Mouse (Mus musculus) left cerebral cortex, adult 9 months (tissue): ENCODE results near the gene Erbb3.
"Not testable (repeated sequence)": the region's sequence is repeated elsewhere in the genome, so short reads cannot be mapped to it uniquely, and the experiment has no call there.

Source experiments
- DNase-seq, 2 experiments: peaks; one replicate each; pipeline ENCODE4 v3.0.0; 2022; ENCODE audit warnings: low spot score in 2 of 2

The Erbb3 gene

GRCm38 (mm10) chr10:128589464-128590192, at the start of gene Erbb3:
Erbb3 (minus strand) TSS chr10:128589652.
- no peak for DNase-seq

GRCm38 (mm10) chr10:128637011-128637410, 47.6 kb upstream of the Erbb3 start:
- DNase-seq, result no peak

GRCm38 (mm10) chr10:128636561-128636960, 47.1 kb upstream of the Erbb3 start:
- no peak for DNase-seq

DNA sequence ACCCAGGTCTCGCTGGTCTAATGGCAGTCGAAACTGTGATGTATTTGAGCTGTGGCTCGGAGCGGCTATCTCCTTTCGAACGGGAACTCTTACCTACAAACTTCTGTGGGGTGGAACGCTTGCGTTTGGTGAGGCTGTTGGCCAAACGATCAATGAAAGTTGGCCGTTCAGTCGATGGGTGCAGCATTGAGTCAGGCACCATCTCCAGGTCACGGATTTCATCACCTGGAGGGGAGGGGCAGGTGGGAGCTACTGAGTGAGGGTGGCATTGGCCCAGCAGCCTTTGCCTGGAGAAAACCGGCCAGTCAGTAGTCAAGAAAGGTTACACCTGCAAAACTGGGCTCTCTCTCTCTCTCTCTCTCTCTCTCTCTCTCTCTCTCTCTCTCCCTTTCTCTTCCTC, 46.2 kb upstream of the Erbb3 start:
- DNase-seq, result no peak

- DNase-seq, result no peak
Measured at GRCm38 (mm10) chr10:128631571-128631970, 42.1 kb upstream of the Erbb3 start.

GRCm38 (mm10) chr10:128630306-128630705, 40.9 kb upstream of the Erbb3 start:
- DNase-seq, result not testable (repeated sequence)

- no peak for DNase-seq
Measured at GRCm38 (mm10) chr10:128629746-128630145, 40.3 kb upstream of the Erbb3 start.

DNA sequence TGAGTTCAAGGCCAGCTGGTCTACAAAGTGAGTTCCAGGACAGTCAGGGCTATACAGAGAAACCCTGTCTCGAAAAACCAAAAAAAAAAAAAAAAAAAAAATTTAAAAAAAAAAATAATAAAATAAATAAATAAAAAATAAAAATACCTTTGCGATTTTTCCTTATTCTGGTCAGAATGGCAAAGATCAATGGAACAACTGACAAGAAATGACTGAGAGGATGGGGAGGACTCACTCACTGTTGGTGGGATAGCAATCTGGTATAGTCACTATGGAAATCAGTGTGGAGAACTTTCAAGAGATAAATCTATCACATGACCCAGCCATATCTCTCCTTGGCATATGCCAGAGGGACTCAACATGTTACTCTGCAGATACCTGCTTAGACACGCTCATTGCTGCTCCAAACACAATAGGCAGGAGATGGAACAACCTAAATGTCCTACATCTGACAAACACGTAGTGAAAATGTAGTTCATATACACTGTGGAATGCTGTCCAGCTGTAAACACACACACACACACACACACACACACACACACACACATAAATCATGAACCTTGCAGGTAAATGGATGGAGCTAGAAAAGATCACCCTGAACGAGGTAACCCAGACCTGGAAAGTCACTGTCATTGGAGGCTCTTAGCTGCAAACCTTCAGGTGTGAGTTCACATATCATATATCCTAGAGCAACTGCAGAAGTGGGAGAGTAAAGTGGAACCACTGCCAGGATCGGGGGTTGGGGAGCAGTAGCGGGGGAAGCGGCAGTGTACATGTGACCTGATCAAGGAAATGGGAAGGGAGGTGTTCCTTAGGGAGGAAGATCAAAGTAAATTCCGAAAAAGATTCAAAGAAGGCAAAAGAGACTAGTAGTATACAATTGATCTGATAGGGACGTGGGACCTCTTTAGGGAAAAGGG, 38.2 kb upstream of the Erbb3 start:
- DNase-seq, result no peak

DNA sequence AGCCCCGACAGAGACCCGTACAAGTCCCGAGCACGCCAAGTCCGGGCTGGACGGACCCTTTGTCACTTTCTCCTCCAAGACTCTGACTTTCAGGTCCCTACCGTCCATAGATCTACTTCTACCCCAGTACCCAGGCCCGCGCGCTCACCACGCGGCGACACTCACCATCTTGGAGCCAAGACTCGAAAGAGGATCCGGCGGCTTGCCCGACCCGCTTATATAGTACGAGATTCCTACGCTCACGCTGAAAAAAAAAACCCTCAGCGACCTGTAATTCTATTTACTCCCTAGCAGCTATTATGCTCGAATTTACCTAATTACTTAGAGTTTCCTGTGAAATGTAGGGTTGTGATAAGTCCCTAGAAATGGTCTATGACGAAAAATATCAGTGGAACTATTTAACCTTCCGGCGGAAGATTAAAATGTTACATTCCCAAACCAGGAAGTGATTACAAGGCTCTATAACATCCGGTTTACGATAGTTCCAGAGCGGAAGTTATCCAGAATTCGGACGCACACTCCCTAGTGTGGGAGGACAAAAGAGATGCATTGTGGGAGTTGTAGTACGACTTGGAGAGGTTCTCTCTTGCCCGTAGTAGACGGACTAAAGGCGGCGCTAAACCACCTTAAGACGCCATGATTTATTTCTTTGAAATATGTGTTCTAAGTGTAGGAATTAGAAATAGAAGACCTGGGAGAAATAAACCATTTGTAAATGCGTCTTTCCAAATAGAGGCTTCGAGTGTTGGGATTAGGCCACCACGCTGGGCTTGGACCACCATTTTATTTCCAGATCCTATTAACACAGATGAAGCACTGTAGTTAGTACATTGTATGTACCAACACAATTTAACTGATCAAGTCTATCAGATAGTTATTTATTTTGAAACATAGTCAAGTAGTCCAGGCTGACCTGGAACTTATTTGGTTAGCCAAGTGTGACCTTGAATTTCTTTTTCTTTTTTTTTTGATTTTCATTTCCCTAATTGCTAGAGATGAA, 37.2 kb upstream of the Erbb3 start, which contains the start of gene Rps26:
Rps26 (minus strand) TSS at position 437 of the 1,000 bp plus-strand sequence.
- DNase-seq, result peak; percentile 96 to 97

- no peak for DNase-seq
Measured at GRCm38 (mm10) chr10:128625287-128625894, 35.9 kb upstream of the Erbb3 start.

DNA sequence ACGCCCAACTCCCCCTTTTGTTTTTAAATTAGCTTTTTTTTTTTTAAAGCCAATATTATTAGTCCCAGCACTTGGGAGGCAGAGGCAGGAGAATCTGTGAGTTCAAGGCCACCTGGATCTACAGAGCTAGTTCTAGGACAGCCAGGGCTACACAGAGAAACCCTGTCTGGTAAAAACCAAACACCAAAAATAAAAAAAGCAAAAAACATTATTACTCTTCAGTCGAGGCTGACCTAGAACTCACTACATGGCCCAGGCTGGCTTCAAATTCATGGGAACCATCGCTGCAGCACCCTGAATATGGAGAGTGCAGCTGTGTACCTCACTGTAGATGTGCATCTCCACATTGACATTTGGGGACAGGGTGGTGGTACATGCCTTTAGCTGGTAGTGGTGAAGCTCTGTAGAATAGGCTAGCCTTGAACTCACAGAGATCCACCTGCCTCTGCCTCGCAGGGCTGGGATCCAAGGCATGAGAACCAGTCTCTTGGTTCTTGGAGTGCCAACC, 33.7 kb upstream of the Erbb3 start:
- not testable (repeated sequence) for DNase-seq

DNA sequence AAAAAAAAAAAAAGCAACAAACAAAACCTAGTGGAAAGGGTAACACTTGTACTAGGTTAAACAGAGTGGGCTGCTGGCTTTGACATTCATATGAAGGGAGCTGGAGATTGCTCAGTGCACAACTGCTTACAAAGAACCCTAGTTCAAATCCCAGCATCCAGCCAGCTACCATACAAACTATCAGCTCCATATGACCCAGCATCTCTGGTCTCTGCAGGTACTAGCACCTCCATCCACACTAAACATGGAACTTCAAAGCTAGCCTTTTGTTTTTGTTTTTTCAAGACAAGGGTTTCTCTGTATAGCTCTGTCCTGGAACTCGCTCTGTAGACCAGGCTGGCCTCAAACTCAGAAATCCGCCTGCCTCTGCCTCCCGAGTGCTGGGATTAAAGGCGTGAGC, 33.2 kb upstream of the Erbb3 start:
- DNase-seq, result no peak

GRCm38 (mm10) chr10:128621986-128622520, 32.6 kb upstream of the Erbb3 start:
- no peak for DNase-seq

DNA sequence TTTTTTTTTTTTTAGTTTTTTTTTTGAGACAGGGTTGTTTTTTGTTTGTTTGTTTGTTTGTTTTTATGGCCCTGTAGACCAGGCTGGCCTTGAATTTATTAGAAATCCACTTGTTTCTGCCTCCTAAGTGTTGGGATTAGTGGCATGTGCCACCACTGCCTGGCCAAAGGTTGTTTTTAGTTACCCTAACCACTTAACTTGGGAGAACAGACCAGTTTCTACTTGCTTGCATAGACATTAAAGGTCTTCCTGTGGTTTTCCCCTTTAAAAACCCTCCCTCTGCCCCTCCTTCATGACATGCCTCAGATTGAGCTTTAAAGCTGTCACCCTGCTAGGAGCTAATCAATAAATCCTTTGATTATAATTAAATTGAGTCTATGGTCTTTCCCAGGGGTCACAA, 30.8 kb upstream of the Erbb3 start:
- DNase-seq, result no peak

- not testable (repeated sequence) for DNase-seq
Measured at GRCm38 (mm10) chr10:128619148-128619547, 29.7 kb upstream of the Erbb3 start.

DNA sequence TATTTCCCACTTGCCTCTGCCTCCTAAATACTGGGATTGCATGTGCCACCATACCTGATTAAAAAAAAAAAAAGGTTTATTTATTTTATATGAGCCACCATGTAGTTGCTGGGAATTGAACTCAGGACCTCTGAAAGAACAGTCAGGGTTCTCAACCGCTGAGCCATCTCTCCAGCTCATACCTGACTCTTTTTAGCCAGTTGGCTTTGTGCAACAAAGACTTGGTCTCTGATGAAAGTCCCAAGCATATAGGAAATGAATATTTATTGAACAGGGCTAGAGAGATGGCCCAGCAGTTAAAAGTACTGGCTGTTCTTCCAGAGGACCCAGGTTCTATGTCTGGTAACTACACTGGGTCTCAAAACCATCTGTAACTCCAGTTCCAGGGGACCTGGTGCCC, 29.1 kb upstream of the Erbb3 start:
- DNase-seq, result no peak

GRCm38 (mm10) chr10:128615798-128616448, 26.5 kb upstream of the Erbb3 start:
- DNase-seq, result not testable (repeated sequence)

- DNase-seq, result no peak
Measured at GRCm38 (mm10) chr10:128614934-128615333, 25.5 kb upstream of the Erbb3 start.

GRCm38 (mm10) chr10:128613820-128614219, 24.4 kb upstream of the Erbb3 start:
- DNase-seq, result not testable (repeated sequence)

GRCm38 (mm10) chr10:128613154-128613440, 23.6 kb upstream of the Erbb3 start:
- DNase-seq, result no peak
